Mouse (Mus musculus): Measurements from ENCODE around the gene Smim5. TPM values are rescaled to one million over a fixed set of nuclear protein-coding genes. Genes with fewer than 3 reads are reported as not detected.

The Smim5 gene
- total RNA-seq, 2 experiments from 2014 or later: 0.52 TPM; not detected in 1

DNA sequence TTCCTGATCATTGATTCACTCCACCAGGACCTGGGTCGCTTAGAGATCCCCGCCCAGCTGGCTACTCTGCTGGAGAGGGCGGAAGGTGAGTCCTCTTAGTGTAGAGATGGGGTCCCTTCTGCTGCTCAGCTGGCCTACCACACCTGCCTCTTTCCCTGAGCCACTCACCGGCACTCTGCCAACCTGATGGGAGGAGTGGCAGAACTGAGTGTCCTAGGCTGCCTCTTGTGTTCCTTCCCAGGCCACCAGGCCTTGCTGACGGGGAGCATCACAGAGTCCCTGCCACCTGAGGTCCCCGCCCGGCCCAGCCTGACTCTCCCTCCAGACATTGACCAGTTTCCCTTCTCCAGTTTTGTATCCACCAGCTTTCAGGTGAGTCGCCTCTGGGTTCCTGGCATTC is 21.7 kb upstream of the Smim5 start:
- TF ChIP-seq CTCF (IDR thresholded peaks at IDR 0.05): no peak
- intact Hi-C loops (cut with DNase I): no loop called here
- Histone ChIP-seq H3K27ac (no peak overlapping the region), H3K4me3 (no peak overlapping the region)
- no peak for DNase-seq (ENCODE audit: extremely low spot score in 1 of 2, low spot score in 2 of 2)

DNA sequence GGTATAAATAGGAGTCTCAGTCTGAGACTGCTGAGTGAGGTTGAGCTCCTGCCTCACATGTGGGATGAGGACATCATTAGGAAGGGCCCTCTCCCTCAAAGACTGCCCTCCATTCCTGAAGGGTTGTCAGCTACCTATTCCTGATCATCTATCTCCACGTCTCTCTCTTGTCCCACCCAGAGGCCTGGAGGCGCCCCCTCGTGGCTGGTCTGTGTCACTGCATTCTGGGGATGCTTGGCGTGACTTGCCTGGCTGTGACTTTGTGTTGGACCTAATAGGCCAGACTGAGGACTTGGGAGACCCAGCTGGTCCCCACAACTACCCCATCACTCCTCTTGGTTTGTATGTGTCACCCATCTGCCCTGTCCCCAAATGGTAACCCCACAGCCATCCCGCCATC is 18.8 kb upstream of the Smim5 start:
- TF ChIP-seq CTCF (IDR thresholded peaks at IDR 0.05): peak; percentile 68
- DNase-seq (ENCODE audit: extremely low spot score in 1 of 2, low spot score in 2 of 2): no peak
- no peak overlapping the region for H3K27ac ChIP-seq
- intact Hi-C loops (cut with DNase I): loop anchor here (2.0 kb wide), 1 partner anchor 158 kb away; no protein-coding TSS in a partner anchor
- no peak overlapping the region for H3K4me3 ChIP-seq

DNA sequence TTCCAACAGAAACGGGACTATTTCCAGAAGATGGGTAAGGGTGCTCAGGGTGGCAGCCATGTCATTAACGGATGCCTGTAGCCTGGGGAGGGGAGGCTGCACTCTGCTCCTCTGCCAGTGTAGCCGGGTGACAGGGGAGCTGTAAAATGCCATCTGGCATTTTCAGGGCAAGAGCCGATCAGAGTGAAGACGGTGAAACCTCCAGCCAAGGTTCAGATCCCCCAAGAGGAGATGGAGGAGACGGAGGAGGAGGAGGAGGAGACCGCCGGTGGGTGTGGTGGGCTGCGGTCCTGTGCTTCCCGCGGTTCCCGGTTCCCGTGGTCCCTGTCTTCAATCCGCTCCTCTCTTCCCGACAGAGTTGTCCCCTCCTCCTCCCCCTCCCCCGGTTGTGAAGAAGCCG is 16.5 kb upstream of the Smim5 start:
- H3K27ac ChIP-seq: no peak overlapping the region
- no peak for DNase-seq (ENCODE audit: extremely low spot score in 1 of 2, low spot score in 2 of 2)
- TF ChIP-seq CTCF (IDR thresholded peaks at IDR 0.05): no peak
- no peak overlapping the region for H3K4me3 ChIP-seq
- intact Hi-C loops (cut with DNase I): no loop called here

DNA sequence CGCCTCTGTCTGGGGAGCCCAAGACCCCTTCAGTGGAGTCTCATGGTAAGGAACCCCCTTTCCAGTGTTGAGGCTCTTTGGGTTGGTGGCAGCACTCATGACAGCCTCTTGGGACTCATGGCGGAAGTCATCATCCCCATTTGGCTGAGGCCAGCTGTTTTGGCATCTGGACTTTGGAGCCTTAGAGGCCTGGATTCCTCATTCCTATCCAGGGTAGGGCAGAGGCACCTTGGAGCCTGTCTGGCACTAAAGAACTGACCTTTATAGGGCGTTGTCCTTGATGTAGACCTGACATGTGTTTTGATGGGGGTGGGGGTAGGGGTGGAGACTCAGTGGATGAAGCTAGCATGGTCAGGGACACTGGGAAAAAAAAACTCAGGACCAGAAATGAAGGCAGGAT is 15.4 kb upstream of the Smim5 start:
- no peak for DNase-seq (ENCODE audit: extremely low spot score in 1 of 2, low spot score in 2 of 2)
- no peak for TF ChIP-seq CTCF (IDR thresholded peaks at IDR 0.05)
- Histone ChIP-seq H3K27ac (no peak overlapping the region), H3K4me3 (no peak overlapping the region)
- intact Hi-C loops (cut with DNase I): no loop called here

GRCm38 (mm10) chr11:115885281-115885680 is 14.5 kb upstream of the Smim5 start:
- Histone ChIP-seq H3K27ac (no peak overlapping the region), H3K4me3 (no peak overlapping the region)
- DNase-seq (ENCODE audit: extremely low spot score in 1 of 2, low spot score in 2 of 2): no peak
- intact Hi-C loops (cut with DNase I): no loop called here
- no peak for TF ChIP-seq CTCF (IDR thresholded peaks at IDR 0.05)

GRCm38 (mm10) chr11:115886446-115886845 is 13.3 kb upstream of the Smim5 start:
- no peak for DNase-seq (ENCODE audit: extremely low spot score in 1 of 2, low spot score in 2 of 2)
- TF ChIP-seq CTCF (IDR thresholded peaks at IDR 0.05): no peak
- no peak overlapping the region for H3K27ac ChIP-seq
- no peak overlapping the region for H3K4me3 ChIP-seq
- intact Hi-C loops (cut with DNase I): no loop called here

GRCm38 (mm10) chr11:115888020-115888419 is 11.7 kb upstream of the Smim5 start:
- DNase-seq (ENCODE audit: extremely low spot score in 1 of 2, low spot score in 2 of 2): no peak
- Histone ChIP-seq H3K4me3 (no peak overlapping the region), H3K27ac (no peak overlapping the region)
- intact Hi-C loops (cut with DNase I): no loop called here
- no peak for TF ChIP-seq CTCF (IDR thresholded peaks at IDR 0.05)

DNA sequence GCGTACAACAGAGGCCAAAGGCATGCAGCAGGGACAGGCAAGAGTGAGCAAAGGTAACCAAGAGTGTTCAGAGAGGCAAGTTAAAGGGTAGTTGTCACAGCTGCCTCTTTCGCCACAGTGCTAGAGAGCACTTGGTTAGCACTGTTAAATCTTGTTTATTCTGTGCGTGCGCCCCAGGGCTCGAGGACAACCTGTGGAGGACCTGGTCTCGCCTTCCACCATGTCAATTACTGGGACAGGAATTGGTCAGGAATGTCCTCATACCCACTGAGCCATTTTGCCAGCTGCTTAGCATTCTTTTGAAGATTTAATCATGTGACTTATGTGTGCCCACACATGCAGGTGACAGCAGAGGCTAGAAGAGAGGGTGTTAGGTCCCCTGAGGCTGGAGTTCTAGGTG is 10.6 kb upstream of the Smim5 start:
- no peak for TF ChIP-seq CTCF (IDR thresholded peaks at IDR 0.05)
- DNase-seq (ENCODE audit: extremely low spot score in 1 of 2, low spot score in 2 of 2): no peak
- intact Hi-C loops (cut with DNase I): no loop called here

DNA sequence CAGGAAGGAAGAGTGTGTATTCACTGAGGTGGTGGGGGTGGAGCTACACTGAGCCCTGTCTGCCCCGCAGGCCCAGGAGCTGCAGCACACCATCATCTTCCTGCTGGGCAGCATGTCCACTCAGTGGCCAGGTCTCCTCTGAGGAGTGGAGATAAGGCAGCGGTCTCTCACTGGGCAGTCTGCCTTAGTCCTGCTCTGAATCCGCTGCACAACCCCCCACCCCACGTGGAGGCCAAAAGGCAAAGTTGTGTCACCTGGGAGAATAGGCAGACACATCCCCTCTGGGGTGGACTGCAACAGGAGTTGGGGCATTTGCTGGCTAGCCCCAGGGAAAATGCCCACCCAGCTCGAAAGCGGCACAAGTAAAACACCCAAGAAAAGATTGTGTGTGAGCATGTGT is 7.6 kb upstream of the Smim5 start:
- Histone ChIP-seq H3K4me3 (no peak overlapping the region), H3K27ac (no peak overlapping the region)
- no peak for DNase-seq (ENCODE audit: extremely low spot score in 1 of 2, low spot score in 2 of 2)
- TF ChIP-seq CTCF (IDR thresholded peaks at IDR 0.05): no peak
- intact Hi-C loops (cut with DNase I): no loop called here

More for the DNA sequence above, 10.6 kb upstream of the Smim5 start:
- Histone ChIP-seq H3K4me3 (no peak overlapping the region), H3K27ac (no peak overlapping the region)

GRCm38 (mm10) chr11:115893071-115893470 is 6.7 kb upstream of the Smim5 start:
- intact Hi-C loops (cut with DNase I): no loop called here
- Histone ChIP-seq H3K4me3 (no peak overlapping the region), H3K27ac (no peak overlapping the region)
- TF ChIP-seq CTCF (IDR thresholded peaks at IDR 0.05): no peak
- no peak for DNase-seq (ENCODE audit: extremely low spot score in 1 of 2, low spot score in 2 of 2)

DNA sequence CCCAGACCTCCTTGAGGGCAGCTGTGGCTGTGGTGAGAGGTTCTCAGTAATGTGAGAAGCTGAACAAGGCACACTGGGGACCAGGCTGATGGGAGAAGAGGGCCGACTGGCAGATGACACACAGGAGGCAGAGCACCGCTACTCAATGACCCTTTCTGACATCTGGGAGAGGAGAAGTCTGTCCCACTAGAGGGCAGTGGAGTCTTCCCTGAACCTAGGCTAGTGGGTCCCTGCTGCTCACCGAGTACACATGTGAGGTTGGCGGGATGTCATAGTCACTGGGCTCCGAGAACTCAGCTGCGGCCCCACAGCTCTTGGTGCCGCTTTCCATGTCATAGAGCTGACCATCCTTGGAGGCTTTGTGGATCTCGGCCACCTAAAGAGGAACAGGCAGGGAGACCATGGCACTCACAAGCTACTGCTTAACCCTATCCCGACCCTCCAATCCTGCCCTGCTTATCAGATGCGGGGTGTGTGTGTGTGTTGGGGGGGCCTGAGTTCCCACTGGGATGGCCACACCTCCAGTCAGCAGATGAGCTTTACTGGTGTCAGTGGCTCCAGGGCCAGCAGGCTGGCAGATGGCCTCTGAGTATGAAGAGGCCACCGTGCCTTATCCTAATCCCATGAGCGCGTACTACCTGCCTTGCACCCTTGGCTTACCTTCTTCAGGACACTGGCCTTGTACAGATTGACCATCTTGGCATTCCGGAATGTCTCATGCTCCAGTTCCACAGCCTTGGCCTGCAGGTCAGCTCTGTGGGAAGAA is 4.8 kb upstream of the Smim5 start:
- DNase-seq (ENCODE audit: extremely low spot score in 1 of 2, low spot score in 2 of 2): no peak
- TF ChIP-seq CTCF (IDR thresholded peaks at IDR 0.05): peak; percentile 17
- intact Hi-C loops (cut with DNase I): no loop called here
- Histone ChIP-seq H3K27ac (no peak overlapping the region), H3K4me3 (no peak overlapping the region)

- intact Hi-C loops (cut with DNase I): no loop called here
- TF ChIP-seq CTCF (IDR thresholded peaks at IDR 0.05): no peak
- no peak for DNase-seq (ENCODE audit: extremely low spot score in 1 of 2, low spot score in 2 of 2)
- no peak overlapping the region for H3K27ac ChIP-seq
- H3K4me3 ChIP-seq: no peak overlapping the region
These were observed 1.3 kb upstream of the Smim5 start for GRCm38 (mm10) chr11:115898446-115898845.

GRCm38 (mm10) chr11:115898886-115899285 is 880 bp upstream of the Smim5 start:
- intact Hi-C loops (cut with DNase I): no loop called here
- DNase-seq (ENCODE audit: extremely low spot score in 1 of 2, low spot score in 2 of 2): peak in 1 of 2 experiments; percentile 31
- H3K27ac ChIP-seq: no peak overlapping the region
- no peak overlapping the region for H3K4me3 ChIP-seq
- peak; percentile 71 for TF ChIP-seq CTCF (IDR thresholded peaks at IDR 0.05)

Data from left cerebral cortex, adult 2 months (tissue).